In the genomic region with DNA sequence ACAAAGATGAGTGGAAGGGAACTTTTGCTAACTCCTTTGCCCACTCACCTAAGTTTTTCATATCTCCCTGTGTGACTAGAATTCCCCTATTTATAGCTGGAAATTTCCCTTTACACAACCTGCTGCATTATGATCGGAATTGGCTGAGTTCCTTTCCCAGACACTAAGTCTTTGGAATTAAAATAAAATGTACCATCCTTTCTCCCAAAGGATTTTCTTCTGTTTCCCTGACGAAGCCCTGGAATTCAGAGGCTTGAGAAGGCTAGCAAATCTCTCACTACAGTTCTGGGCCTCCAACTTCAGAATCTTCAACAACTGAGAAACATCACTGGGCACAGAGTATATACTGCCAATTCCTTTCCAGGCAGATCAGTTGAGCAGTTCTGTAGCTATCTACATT, we compare ENCODE assay signal across 8 mouse cellular contexts. TPM values are rescaled to one million over a fixed set of nuclear protein-coding genes. Genes with fewer than 3 reads are reported as not detected.
DNase-seq lines count a peak whose midpoint lies in the region; ATAC-seq and TF ChIP-seq lines count a peak whose summit lies in the region.

No protein-coding gene starts in this region.

- H3K9me3 ChIP-seq in E14TG2a.4 (ENCODE audit: low read length), result no peaks in the 10 kb centered on the region
- H3K9me3 ChIP-seq in forebrain, embryonic 16.5 days (ENCODE audit: control insufficient read depth, low read length), result no peaks in the 10 kb centered on the region
- no peaks in the 10 kb centered on the region for H3K9me3 ChIP-seq in liver, embryonic 15.5 days (replicated peaks)

- no peaks in the 10 kb centered on the region for H3K36me3 ChIP-seq in E14TG2a.4 (ENCODE audit: insufficient read depth, low read length)
- no peaks in the 10 kb centered on the region for H3K36me3 ChIP-seq in forebrain, embryonic 16.5 days (ENCODE audit: control insufficient read depth, insufficient read depth)
- H3K36me3 ChIP-seq in liver, embryonic 15.5 days (replicated peaks), result no peaks in the 10 kb centered on the region

- H3K4me3 ChIP-seq in E14TG2a.4 (replicated peaks; ENCODE audit: low read length), result peak overlapping the region; percentile 92; the same call in 1 of the 2 replicates
- H3K4me3 ChIP-seq in forebrain, embryonic 16.5 days (replicated peaks; ENCODE audit: low read length), result peak overlapping the region; percentile 98
- H3K4me3 ChIP-seq in liver, embryonic 15.5 days (replicated peaks), result peak overlapping the region; percentile 88

- DNase-seq in heart, adult 11 months, result peak; percentile 68
- DNase-seq in heart, postnatal 25 days (ENCODE audit: low spot score), result no peak
- no peak for DNase-seq in left cerebral cortex, postnatal 14 days (ENCODE audit: low spot score in 2 of 2)
- DNase-seq in T-cell, adult 2 months (ENCODE audit: low spot score), result no peak
- DNase-seq in adrenal gland, postnatal 4 days (ENCODE audit: low spot score in 2 of 2), result no peak

- WGBS in forebrain, embryonic 16.5 days, result 37% methylated on average over 2 of the region's 2 CpGs
- 49% methylated on average over 2 of the region's 2 CpGs for WGBS in liver, embryonic 15.5 days (ENCODE audit: insufficient replicate concordance)

- H3K4me2 ChIP-seq in forebrain, embryonic 16.5 days (ENCODE audit: low read length), result peak overlapping the region; percentile 82
- H3K4me2 ChIP-seq in liver, embryonic 15.5 days, result peak overlapping the region; percentile 83

- H3K27me3 ChIP-seq in E14TG2a.4 (ENCODE audit: insufficient read depth, low read length), result peaks cover 3% of the 10 kb centered on the region; the same call in 1 of the 2 replicates
- H3K27me3 ChIP-seq in forebrain, embryonic 16.5 days (replicated peaks; ENCODE audit: control insufficient read depth, insufficient read depth, low read length), result no peaks in the 10 kb centered on the region
- no peaks in the 10 kb centered on the region for H3K27me3 ChIP-seq in liver, embryonic 15.5 days

- peak overlapping the region; percentile 35; the same call in 1 of the 2 replicates for H3K27ac ChIP-seq in forebrain, embryonic 16.5 days (ENCODE audit: low read length)
- no peak overlapping the region for H3K27ac ChIP-seq in liver, embryonic 15.5 days (replicated peaks)

- intact Hi-C loops in heart, postnatal 25 days (cut with DNase I), result no loop called here
- intact Hi-C loops in left cerebral cortex, postnatal 14 days (cut with DNase I), result no loop called here

- no peak for ATAC-seq in forebrain, embryonic 16.5 days
- no peak for ATAC-seq in liver, embryonic 15.5 days (ENCODE audit: insufficient read depth)

- no peak for TF ChIP-seq CTCF in E14TG2a.4 (conservative IDR thresholded peaks at IDR 0.05; ENCODE audit: low read length)

- H3K4me1 ChIP-seq in E14TG2a.4 (replicated peaks; ENCODE audit: low read depth, low read length), result peaks cover 39% of the 10 kb centered on the region
- peaks cover 30% of the 10 kb centered on the region for H3K4me1 ChIP-seq in forebrain, embryonic 16.5 days (replicated peaks; ENCODE audit: control insufficient read depth, insufficient read depth, low read length)
- peaks cover 44% of the 10 kb centered on the region for H3K4me1 ChIP-seq in liver, embryonic 15.5 days (replicated peaks)

- H3K9ac ChIP-seq in forebrain, embryonic 16.5 days (replicated peaks; ENCODE audit: low read depth, low read length), result peak overlapping the region; percentile 100
- H3K9ac ChIP-seq in liver, embryonic 15.5 days, result peak overlapping the region; percentile 84

RNA-seq across cellular contexts. Expression of a gene that starts 1.2 kb away (rescaled TPM):
- total RNA-seq in heart, postnatal 25 days (2021), result 10 to 100 TPM; 28.8 to 34.4 TPM
- polyA plus RNA-seq in forebrain, embryonic 16.5 days (2015; fragmentation: Nextera tagmentation; extraction: Ambion mirVana), result 44.0 and 46.3 TPM in 2 replicates
- polyA plus RNA-seq in liver, embryonic 15.5 days (2015; fragmentation: Nextera tagmentation; extraction: Ambion mirVana), result 6.7 and 7.2 TPM in 2 replicates
- total RNA-seq in left cerebral cortex, postnatal 14 days (2021), result 100 to 1,000 TPM; 156 to 163 TPM
- 10 to 100 TPM; 51.0 to 53.9 TPM for total RNA-seq in adrenal gland, postnatal 4 days (2021)
